Mouse (Mus musculus) cerebral cortex, adult 2 months (tissue): ENCODE measurements around the gene Zfp27.

Source experiments
- WGBS: fragments of 180-500 bp; shearing (Covaris S2); methylation state at CpG from one replicate; pipeline ENCODE4 v1.1.7; 2018; 5-methylcytosine and 5-hydroxymethylcytosine counted together

Zfp27 gene

GRCm38 (mm10) chr7:29890501-29890900 is 15.9 kb downstream of the Zfp27 start:
- 97% methylated on average over 7 of the region's 7 CpGs for WGBS

DNA sequence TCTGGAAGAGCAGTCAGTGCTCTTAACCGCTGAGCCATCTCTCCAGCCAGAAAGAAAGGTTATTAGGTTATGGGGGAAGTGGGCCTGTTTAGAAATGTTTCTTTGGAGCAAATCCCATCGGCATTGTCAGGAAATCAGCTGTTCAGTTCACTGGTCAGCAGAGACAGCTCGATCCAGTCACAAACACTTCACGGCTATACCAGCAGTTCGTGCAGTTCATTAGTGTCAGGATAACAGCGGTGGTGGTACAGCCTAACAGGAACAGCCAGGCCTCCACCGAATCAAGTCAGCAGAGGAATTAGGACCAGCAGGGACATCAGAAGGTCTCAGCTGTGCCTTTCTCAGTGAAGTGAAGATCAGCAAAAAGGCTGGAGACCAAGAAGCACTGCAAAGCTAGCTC is 25.5 kb downstream of the Zfp27 start:
- WGBS = 84% methylated on average over 7 of the region's 7 CpGs

GRCm38 (mm10) chr7:29880056-29880455 is 26.3 kb downstream of the Zfp27 start:
- 55% methylated on average over 7 of the region's 7 CpGs for WGBS

- 92% methylated on average over 9 of the region's 9 CpGs for WGBS
Observed at GRCm38 (mm10) chr7:29877561-29877960, 28.8 kb downstream of the Zfp27 start.

DNA sequence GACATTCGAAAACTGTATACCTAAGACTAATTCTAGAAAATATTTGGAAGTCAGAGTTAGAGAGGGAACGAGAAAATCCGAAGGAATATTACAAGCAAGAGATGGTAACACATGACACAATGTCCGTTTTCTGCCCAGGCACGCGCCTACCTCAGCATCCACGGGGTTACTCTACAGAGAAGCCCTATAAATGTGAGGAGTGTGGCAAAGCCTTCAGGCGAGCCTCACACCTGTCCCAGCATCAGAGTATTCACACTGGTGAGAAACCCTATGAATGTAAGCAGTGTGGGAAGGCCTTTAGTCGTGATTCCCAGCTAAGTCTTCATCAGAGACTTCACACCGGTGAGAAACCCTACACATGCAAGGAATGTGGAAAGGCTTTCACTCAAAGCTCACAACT is 32.1 kb downstream of the Zfp27 start:
- 97% methylated on average over 10 of the region's 10 CpGs for WGBS

- 83% methylated on average over 7 of the region's 7 CpGs for WGBS
Observed at GRCm38 (mm10) chr7:29861660-29862059, 44.7 kb downstream of the Zfp27 start.

DNA sequence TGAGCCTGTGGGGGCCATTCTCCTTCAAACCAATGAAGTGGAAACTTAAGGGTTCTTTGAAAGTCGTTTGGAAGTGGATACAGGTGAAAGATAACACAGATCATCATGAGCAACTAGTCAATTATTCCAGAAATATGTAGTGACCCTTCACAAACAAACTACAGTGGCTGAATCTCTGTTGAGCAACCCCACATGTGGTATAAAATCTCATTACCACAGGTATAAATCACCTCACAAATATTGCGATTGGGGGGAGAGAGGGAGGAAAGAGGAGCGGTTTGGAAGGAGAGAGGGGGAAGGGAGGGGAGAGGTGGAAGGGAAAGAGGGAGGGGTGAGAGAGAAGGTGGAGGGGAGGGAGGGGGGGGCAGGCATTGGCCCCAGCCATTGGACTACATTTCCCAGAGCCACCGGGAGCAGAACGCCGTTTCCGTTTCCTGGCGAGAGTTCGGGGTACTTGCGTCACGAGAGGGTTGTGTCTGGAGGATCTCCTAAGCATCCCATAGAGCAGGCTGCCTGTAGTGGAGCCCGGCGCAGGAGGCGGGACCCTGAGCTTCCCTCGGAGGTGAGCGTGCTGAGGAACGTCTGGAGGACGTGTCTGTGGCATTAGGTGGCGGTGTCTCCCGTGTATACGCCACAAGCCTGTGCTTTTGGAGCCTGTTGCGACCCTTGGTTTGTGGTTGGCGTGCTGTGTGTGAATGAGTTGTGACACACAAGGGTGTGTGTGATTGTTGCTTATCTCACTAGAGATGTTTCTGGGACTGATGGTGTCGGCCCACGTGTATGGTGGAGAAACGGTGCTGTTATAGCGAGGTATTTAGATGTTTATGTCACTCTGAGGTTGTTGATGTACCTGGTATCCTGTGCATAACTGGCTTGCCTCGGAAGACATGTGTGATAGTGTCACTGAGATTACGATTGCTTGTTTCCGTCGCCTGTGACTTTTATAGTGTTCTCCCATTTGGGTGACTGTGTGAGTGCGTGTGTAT is 46.5 kb downstream of the Zfp27 start, which contains the start of gene Zfp420:
TSS of gene Zfp420 (plus strand) at position 448 of the 986 bp plus-strand sequence.
- WGBS = 2% methylated on average over 32 of the region's 32 CpGs

- WGBS = under 1% methylated on average over 21 of the region's 21 CpGs
Observed at GRCm38 (mm10) chr7:29853219-29853842, 53.0 kb downstream of the Zfp27 start, which contains the start of gene Zfp940. Zfp940 (minus strand) TSS chr7:29853669.

GRCm38 (mm10) chr7:29852831-29853218 is 53.5 kb downstream of the Zfp27 start:
- 35% methylated on average over 9 of the region's 9 CpGs for WGBS

DNA sequence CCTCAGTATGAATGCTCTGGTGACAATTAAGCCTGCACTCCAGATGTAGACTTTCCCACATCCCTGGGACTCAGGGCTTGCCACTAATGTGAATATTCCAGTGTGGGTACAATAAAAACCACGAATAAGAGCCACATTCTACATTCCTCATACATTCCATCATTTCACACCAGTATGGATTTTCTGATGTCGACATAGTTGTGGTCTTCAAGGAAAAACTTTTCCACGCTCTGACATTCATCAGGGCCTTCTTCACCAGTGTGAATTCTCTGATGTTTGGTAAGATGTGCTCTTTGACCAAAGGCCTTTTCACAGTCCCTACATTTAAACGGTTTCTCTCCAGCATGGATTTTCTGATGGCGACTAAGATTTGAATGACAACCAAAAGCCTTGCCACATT is 61.8 kb downstream of the Zfp27 start:
- WGBS = 90% methylated on average over 5 of the region's 5 CpGs
